Mouse (Mus musculus): ENCODE results near the gene Trub2. TPM values are rescaled to one million over a fixed set of nuclear protein-coding genes. Genes with fewer than 3 reads are reported as not detected.
"Not testable (repeated sequence)": the region's sequence is repeated elsewhere in the genome, so short reads cannot be mapped to it uniquely, and the experiment has no call there.

Gene Trub2
- polyA plus RNA-seq, 1 experiment from 2014 or later, result 30.7 TPM

DNA sequence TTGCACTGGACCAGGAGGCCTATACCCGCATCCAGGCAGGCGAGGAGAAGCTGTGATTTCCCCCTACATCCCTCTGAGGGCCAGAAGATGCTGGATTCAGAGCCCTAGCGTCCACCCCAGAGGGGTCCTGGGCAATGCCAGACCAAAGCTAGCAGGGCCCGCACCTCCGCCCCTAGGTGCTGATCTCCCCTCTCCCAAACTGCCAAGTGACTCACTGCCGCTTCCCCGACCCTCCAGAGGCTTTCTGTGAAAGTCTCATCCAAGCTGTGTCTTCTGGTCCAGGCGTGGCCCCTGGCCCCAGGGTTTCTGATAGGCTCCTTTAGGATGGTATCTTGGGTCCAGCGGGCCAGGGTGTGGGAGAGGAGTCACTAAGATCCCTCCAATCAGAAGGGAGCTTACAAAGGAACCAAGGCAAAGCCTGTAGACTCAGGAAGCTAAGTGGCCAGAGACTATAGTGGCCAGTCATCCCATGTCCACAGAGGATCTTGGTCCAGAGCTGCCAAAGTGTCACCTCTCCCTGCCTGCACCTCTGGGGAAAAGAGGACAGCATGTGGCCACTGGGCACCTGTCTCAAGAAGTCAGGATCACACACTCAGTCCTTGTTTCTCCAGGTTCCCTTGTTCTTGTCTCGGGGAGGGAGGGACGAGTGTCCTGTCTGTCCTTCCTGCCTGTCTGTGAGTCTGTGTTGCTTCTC is 27.5 kb upstream of the Trub2 start:
- no peaks in the 10 kb centered on the region for H3K27me3 ChIP-seq (replicated peaks)
- H3K9ac ChIP-seq, result no peak overlapping the region
- no peak overlapping the region for H3K27ac ChIP-seq (replicated peaks)
- no peak overlapping the region for H3K4me3 ChIP-seq
- H3K9me3 ChIP-seq, result no peaks in the 10 kb centered on the region
- ATAC-seq (ENCODE audit: extremely low read depth, insufficient number of reproducible peaks, low FRiP score, low TSS enrichment), result no peak
- WGBS, result 76% methylated on average over 11 of the region's 11 CpGs
- peaks cover 61% of the 10 kb centered on the region for H3K36me3 ChIP-seq
- peaks cover 16% of the 10 kb centered on the region for H3K4me1 ChIP-seq
- no peak overlapping the region for H3K4me2 ChIP-seq

GRCm38 (mm10) chr2:29803400-29803831 is 15.1 kb upstream of the Trub2 start:
- H3K9me3 ChIP-seq, result no peaks in the 10 kb centered on the region
- H3K4me2 ChIP-seq, result peak overlapping the region; percentile 95
- WGBS, result 20% methylated on average over 6 of the region's 6 CpGs
- ATAC-seq (ENCODE audit: extremely low read depth, insufficient number of reproducible peaks, low FRiP score, low TSS enrichment), result no peak
- 0 out of 2 replicates have a peak overlapping the region, but pooled peaks have one; percentile 69 for H3K27ac ChIP-seq (replicated peaks)
- H3K36me3 ChIP-seq, result peaks cover 43% of the 10 kb centered on the region
- peak overlapping the region; percentile 92 for H3K9ac ChIP-seq
- H3K4me1 ChIP-seq, result peaks cover 11% of the 10 kb centered on the region
- peak overlapping the region; percentile 83 for H3K4me3 ChIP-seq
- H3K27me3 ChIP-seq (replicated peaks), result peaks cover 16% of the 10 kb centered on the region; the same call in 1 of the 2 replicates

- peaks cover 16% of the 10 kb centered on the region; the same call in 1 of the 2 replicates for H3K27me3 ChIP-seq (replicated peaks)
- H3K9ac ChIP-seq, result peak overlapping the region; percentile 92
- no peaks in the 10 kb centered on the region for H3K9me3 ChIP-seq
- no peak for ATAC-seq (ENCODE audit: extremely low read depth, insufficient number of reproducible peaks, low FRiP score, low TSS enrichment)
- H3K36me3 ChIP-seq, result peaks cover 37% of the 10 kb centered on the region
- H3K4me2 ChIP-seq, result peak overlapping the region; percentile 95
- peak overlapping the region; percentile 83 for H3K4me3 ChIP-seq
- WGBS, result under 1% methylated on average over 19 of the region's 39 CpGs
- H3K27ac ChIP-seq (replicated peaks), result peak overlapping the region; percentile 69
- H3K4me1 ChIP-seq, result peaks cover 11% of the 10 kb centered on the region
Measured at GRCm38 (mm10) chr2:29802827-29803201, 14.5 kb upstream of the Trub2 start.

DNA sequence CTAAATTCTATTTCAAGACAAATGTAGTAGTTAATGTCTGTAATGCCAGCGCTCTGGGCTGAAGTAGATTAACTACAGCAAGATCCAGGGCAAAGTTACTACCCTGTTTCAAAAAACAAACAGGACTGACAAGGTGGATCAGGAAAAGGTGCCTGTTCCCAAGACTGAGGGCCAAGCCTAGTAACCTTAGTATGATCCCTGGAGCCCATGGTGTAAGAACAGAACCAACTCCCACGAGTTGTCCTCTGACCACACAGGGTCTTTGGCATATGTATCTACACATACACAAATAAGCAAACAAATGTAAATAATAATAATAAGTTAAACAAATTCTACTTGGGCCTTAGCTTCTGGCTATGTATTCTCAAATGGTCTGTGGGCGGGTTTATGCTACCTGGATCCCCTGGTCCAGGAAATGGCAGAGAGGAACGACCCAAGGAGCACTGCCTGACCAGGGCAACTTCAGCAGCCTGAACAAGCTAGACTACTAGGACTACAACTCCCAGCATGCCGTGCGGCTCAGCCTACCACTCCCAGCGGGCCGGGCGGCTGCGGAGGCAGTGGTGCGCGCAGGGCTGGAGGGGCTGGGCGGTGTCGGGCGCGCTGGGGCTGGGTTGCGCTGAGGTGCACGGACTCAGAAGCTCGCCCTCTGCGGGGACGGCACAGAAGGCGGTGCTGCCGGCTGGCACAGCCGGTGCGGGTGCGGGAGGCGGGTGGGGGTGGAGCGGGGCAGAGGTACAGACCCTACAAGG is 13.9 kb upstream of the Trub2 start, which contains the start of gene Slc27a4:
Gene Slc27a4 (plus strand): TSS at position 560 of the 752 bp plus-strand sequence.
- H3K9me3 ChIP-seq, result no peaks in the 10 kb centered on the region

DNA sequence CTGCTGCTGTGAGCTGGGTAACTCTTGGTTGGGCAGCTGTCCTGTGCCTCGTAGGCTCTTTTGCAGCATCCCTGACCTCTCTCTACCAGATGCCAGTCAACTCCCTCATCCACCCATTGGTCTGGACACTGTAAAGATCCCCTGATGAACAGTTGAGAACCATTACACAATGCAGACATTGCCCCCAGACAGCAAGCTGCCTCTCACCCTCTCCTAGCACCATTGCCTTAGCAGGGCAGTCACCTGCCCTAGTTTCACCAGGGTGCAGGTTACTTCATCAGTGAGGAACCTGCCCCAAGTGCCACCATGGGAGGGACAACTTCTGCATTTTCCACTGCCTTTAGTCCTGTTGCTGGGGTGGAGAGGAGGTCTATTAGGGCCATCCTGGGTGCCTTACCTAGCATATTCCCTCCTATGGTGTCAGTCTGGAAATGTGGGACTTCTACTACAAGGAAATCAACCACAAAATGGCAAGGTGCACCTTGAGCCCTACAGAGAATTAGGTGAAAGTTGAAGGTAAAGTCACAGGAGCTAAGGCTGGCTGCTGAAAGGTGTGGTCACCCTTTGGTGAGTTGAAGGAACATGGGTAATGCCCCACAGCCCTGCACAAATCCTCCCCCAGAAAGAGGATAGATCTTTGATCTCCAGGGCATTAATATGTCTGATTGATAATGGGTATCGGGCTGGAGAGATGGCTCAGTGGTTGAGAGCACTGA is 4.6 kb upstream of the Trub2 start:
- WGBS, result 83% methylated on average over 2 of the region's 2 CpGs
- ATAC-seq (ENCODE audit: extremely low read depth, insufficient number of reproducible peaks, low FRiP score, low TSS enrichment), result no peak

More for the DNA sequence above, 13.9 kb upstream of the Trub2 start, which contains the start of gene Slc27a4:
- Histone ChIP-seq H3K4me2 (peak within 1 kb of the TSS; percentile 95), H3K4me1 (peaks cover 11% of the 10 kb centered on the region), H3K27ac (replicated peaks) (peak within 1 kb of the TSS; percentile 69), H3K4me3 (peak within 1 kb of the TSS; percentile 83), H3K9ac (peak within 1 kb of the TSS; percentile 92), H3K27me3 (replicated peaks) (peaks cover 16% of the 10 kb centered on the region; the same call in 1 of the 2 replicates), H3K36me3 (peaks cover 34% of the 10 kb centered on the region)
- 5% methylated on average over 26 of the region's 28 CpGs for WGBS
- ATAC-seq (ENCODE audit: extremely low read depth, insufficient number of reproducible peaks, low FRiP score, low TSS enrichment), result peak; percentile 96

GRCm38 (mm10) chr2:29787104-29787917 is 991 bp downstream of the Trub2 start, which contains the start of gene Coq4:
Gene Coq4 (plus strand): TSS chr2:29787493.
- H3K36me3 ChIP-seq, result peaks cover 65% of the 10 kb centered on the region
- peak; percentile 67; the same call in 1 of the 2 replicates for ATAC-seq (ENCODE audit: extremely low read depth, insufficient number of reproducible peaks, low FRiP score, low TSS enrichment)
- peak within 1 kb of the TSS; percentile 71 for H3K4me3 ChIP-seq
- H3K27me3 ChIP-seq (replicated peaks), result no peaks in the 10 kb centered on the region
- H3K9ac ChIP-seq, result peak within 1 kb of the TSS; percentile 80
- peaks cover 19% of the 10 kb centered on the region for H3K4me1 ChIP-seq
- H3K4me2 ChIP-seq, result peak within 1 kb of the TSS; percentile 81
- H3K27ac ChIP-seq (replicated peaks), result peak within 1 kb of the TSS; percentile 67
- H3K9me3 ChIP-seq, result no peaks in the 10 kb centered on the region
- 2% methylated on average over 31 of the region's 31 CpGs for WGBS

More for the DNA sequence above, 4.6 kb upstream of the Trub2 start:
- H3K4me2 ChIP-seq, result no peak overlapping the region
- H3K27me3 ChIP-seq (replicated peaks), result no peaks in the 10 kb centered on the region
- no peak overlapping the region for H3K4me3 ChIP-seq
- no peak overlapping the region for H3K9ac ChIP-seq
- H3K4me1 ChIP-seq, result peaks cover 9% of the 10 kb centered on the region
- peaks cover 57% of the 10 kb centered on the region for H3K36me3 ChIP-seq
- no peak overlapping the region for H3K27ac ChIP-seq (replicated peaks)
- no peaks in the 10 kb centered on the region for H3K9me3 ChIP-seq

GRCm38 (mm10) chr2:29784290-29784689 is 4.0 kb downstream of the Trub2 start:
- 70% methylated on average over 4 of the region's 4 CpGs for WGBS
- no peaks in the 10 kb centered on the region for H3K27me3 ChIP-seq (replicated peaks)
- H3K9ac ChIP-seq, result no peak overlapping the region
- H3K4me3 ChIP-seq, result no peak overlapping the region
- peaks cover 19% of the 10 kb centered on the region for H3K4me1 ChIP-seq
- no peak for ATAC-seq (ENCODE audit: extremely low read depth, insufficient number of reproducible peaks, low FRiP score, low TSS enrichment)
- H3K36me3 ChIP-seq, result peaks cover 69% of the 10 kb centered on the region
- H3K9me3 ChIP-seq, result peaks cover 2% of the 10 kb centered on the region; the same call in 1 of the 2 replicates
- no peak overlapping the region for H3K4me2 ChIP-seq
- H3K27ac ChIP-seq (replicated peaks), result no peak overlapping the region

- not testable (repeated sequence) for H3K9me3 ChIP-seq; H3K4me2 ChIP-seq; H3K27me3 ChIP-seq (replicated peaks); H3K4me3 ChIP-seq; H3K9ac ChIP-seq; H3K4me1 ChIP-seq; ATAC-seq (ENCODE audit: extremely low read depth, insufficient number of reproducible peaks, low FRiP score, low TSS enrichment); H3K27ac ChIP-seq (replicated peaks)
- 93% methylated on average over 2 of the region's 2 CpGs for WGBS
- peaks cover 98% of the 10 kb centered on the region for H3K36me3 ChIP-seq
Measured at GRCm38 (mm10) chr2:29781256-29781655, 7.0 kb downstream of the Trub2 start.

- Histone ChIP-seq H3K4me1 (peaks cover 12% of the 10 kb centered on the region), H3K4me2 (no peak overlapping the region), H3K4me3 (no peak overlapping the region), H3K9me3 (no peaks in the 10 kb centered on the region), H3K36me3 (peaks cover 37% of the 10 kb centered on the region), H3K27me3 (replicated peaks) (no peaks in the 10 kb centered on the region), H3K9ac (no peak overlapping the region), H3K27ac (replicated peaks) (no peak overlapping the region)
- 58% methylated on average over 4 of the region's 4 CpGs for WGBS
- ATAC-seq (ENCODE audit: extremely low read depth, insufficient number of reproducible peaks, low FRiP score, low TSS enrichment), result no peak
Measured at GRCm38 (mm10) chr2:29773323-29773722, 15.0 kb downstream of the Trub2 start.

DNA sequence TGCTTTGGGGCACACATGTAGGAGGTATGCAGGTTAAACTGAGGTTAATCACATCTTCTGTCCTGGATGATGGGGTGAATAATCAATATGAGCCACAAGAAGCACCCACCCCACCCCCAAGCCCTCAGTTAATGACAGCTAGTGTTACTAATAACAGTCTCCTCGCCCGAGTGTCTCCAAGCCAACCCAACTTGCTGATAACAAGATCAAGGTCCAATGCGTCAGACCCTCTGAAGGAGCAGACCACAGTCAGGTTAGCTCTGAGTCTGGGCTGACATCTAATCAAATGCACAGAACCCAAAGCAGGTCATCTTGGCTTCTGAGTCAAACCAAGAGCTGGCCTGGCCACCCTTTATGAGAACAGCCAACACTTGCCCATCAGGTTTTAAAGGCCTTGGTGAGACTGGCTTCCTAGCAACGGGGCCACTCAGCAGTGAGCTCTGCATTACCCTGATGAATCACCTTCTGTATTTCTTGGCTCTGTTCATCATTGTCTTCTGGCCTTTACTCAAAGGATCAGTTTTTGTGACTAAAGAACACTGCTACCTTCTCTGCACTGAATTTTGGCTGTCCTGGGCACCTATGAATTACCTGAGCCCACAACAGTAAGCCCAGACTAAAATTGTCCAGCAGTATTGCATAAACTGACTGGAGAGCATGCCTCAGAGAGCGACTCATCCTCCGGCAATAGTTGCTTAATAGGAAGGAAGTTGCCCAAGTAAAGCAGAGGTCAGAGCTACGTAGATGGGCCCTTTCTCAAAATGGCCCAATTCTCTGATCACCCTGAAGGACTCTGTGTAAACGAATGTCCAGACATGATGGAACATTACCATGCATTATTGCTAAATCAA is 16.5 kb downstream of the Trub2 start:
- H3K27ac ChIP-seq (replicated peaks), result no peak overlapping the region
- peaks cover 22% of the 10 kb centered on the region for H3K36me3 ChIP-seq
- no peak overlapping the region for H3K4me3 ChIP-seq
- no peak for ATAC-seq (ENCODE audit: extremely low read depth, insufficient number of reproducible peaks, low FRiP score, low TSS enrichment)
- no peak overlapping the region for H3K4me2 ChIP-seq
- H3K9me3 ChIP-seq, result no peaks in the 10 kb centered on the region
- 0 out of 2 replicates have a peak, but pooled peaks cover 2% of the 10 kb centered on the region for H3K27me3 ChIP-seq (replicated peaks)
- H3K9ac ChIP-seq, result no peak overlapping the region
- whole genome bisulfite sequencing, result 61% methylated on average over 8 of the region's 8 CpGs
- H3K4me1 ChIP-seq, result peaks cover 12% of the 10 kb centered on the region
